Mouse (Mus musculus) CD8-positive naive resting alpha-beta T cell, adult 2 months (primary cell): ENCODE measurements around the gene Tiam1.
"Not testable (repeated sequence)": the region's sequence is repeated elsewhere in the genome, so short reads cannot be mapped to it uniquely, and the experiment has no call there.

Experiments
- DNase-seq, 2 experiments: peaks; one replicate each; pipeline ENCODE4 v3.0.0; 2022; ENCODE audit warnings: low read depth in 2 of 2, low spot score in 2 of 2

Gene Tiam1

GRCm38 (mm10) chr16:90112577-90113155, 30.9 kb downstream of the Tiam1 start:
- DNase-seq = no peak

- no peak for DNase-seq
Measured at GRCm38 (mm10) chr16:90109500-90109899, 34.1 kb downstream of the Tiam1 start.

GRCm38 (mm10) chr16:90104714-90105459, 38.7 kb downstream of the Tiam1 start:
- DNase-seq = no peak

- DNase-seq = no peak
Measured at GRCm38 (mm10) chr16:90103726-90104125, 39.8 kb downstream of the Tiam1 start.

- DNase-seq = no peak
Measured at GRCm38 (mm10) chr16:90102596-90102995, 41.0 kb downstream of the Tiam1 start.

- DNase-seq = no peak
Measured at GRCm38 (mm10) chr16:90098191-90098605, 45.4 kb downstream of the Tiam1 start.

GRCm38 (mm10) chr16:90097769-90098168, 45.8 kb downstream of the Tiam1 start:
- DNase-seq = no peak

- no peak for DNase-seq
Measured at GRCm38 (mm10) chr16:90096011-90096410, 47.6 kb downstream of the Tiam1 start.

- DNase-seq = no peak
Measured at GRCm38 (mm10) chr16:90093015-90093414, 50.6 kb downstream of the Tiam1 start.

- no peak for DNase-seq
Measured at GRCm38 (mm10) chr16:90091906-90092305, 51.7 kb downstream of the Tiam1 start.

GRCm38 (mm10) chr16:90091112-90091720, 52.4 kb downstream of the Tiam1 start:
- DNase-seq = no peak

- DNase-seq = no peak
Measured at GRCm38 (mm10) chr16:90090368-90090767, 53.2 kb downstream of the Tiam1 start.

- DNase-seq = no peak
Measured at GRCm38 (mm10) chr16:90087256-90087655, 56.3 kb downstream of the Tiam1 start.

- DNase-seq = no peak
Measured at GRCm38 (mm10) chr16:90086111-90086510, 57.5 kb downstream of the Tiam1 start.

GRCm38 (mm10) chr16:90085580-90085979, 58.0 kb downstream of the Tiam1 start:
- no peak for DNase-seq

GRCm38 (mm10) chr16:90081125-90081524, 62.4 kb downstream of the Tiam1 start:
- no peak for DNase-seq

- no peak for DNase-seq
Measured at GRCm38 (mm10) chr16:90078806-90079381, 64.7 kb downstream of the Tiam1 start.

GRCm38 (mm10) chr16:90073510-90073909, 70.1 kb downstream of the Tiam1 start:
- no peak for DNase-seq

- DNase-seq = no peak
Measured at GRCm38 (mm10) chr16:90072651-90073050, 70.9 kb downstream of the Tiam1 start.

- not testable (repeated sequence) for DNase-seq
Measured at GRCm38 (mm10) chr16:90071125-90071524, 72.4 kb downstream of the Tiam1 start.

- DNase-seq = no peak
Measured at GRCm38 (mm10) chr16:90070104-90070503, 73.5 kb downstream of the Tiam1 start.

- DNase-seq = no peak
Measured at GRCm38 (mm10) chr16:90069197-90069596, 74.4 kb downstream of the Tiam1 start.
